Mouse (Mus musculus) C2C12 (cell line): Measurements from ENCODE around the gene Frrs1.

Source experiments
- CEBPB ChIP-seq: IDR thresholded peaks from one replicate; pipeline ENCODE4 v1.6.1; 2011; ENCODE audit warnings: low read depth, mild to moderate bottlenecking, control low read depth, moderate library complexity
- CTCF ChIP-seq: IDR thresholded peaks from one replicate; pipeline ENCODE4 v1.5.1; 2011; ENCODE audit not compliant: control insufficient read depth, insufficient read depth, insufficient read length
- MAX ChIP-seq: IDR thresholded peaks from one replicate; pipeline ENCODE4 v1.6.1; 2011; ENCODE audit warnings: mild to moderate bottlenecking, control low read depth
- MYOD1 ChIP-seq: IDR thresholded peaks from one replicate; pipeline ENCODE4 v1.6.1; 2011; ENCODE audit warnings: low read depth; ENCODE audit not compliant: control insufficient read depth, insufficient read length
- USF1 ChIP-seq: IDR thresholded peaks from one replicate; pipeline ENCODE4 v1.6.1; 2011; ENCODE audit warnings: low read depth, mild to moderate bottlenecking, control low read depth, moderate library complexity

GRCm38 (mm10) chr3:116951489-116951888, 92.2 kb downstream of the Frrs1 start:
- TF ChIP-seq CTCF (no peak), CEBPB (no peak), MAX (no peak), USF1 (no peak), MYOD1 (no peak)
